Mouse (Mus musculus) lung, adult 2 months (tissue): Measurements from ENCODE around the gene Neurog2.

Experiments used
- CTCF ChIP-seq: fragments of 200-500 bp; IDR thresholded peaks from 2 replicates; pipeline ENCODE4 v1.5.1; 2011; ENCODE audit warnings: mild to moderate bottlenecking, low read length, control low read depth; ENCODE audit not compliant: insufficient read depth
- POLR2A ChIP-seq: fragments of 200-500 bp; IDR thresholded peaks from 2 replicates; pipeline ENCODE4 v1.6.1; 2011; ENCODE audit warnings: low read depth, mild to moderate bottlenecking, control low read depth, low read length, borderline replicate concordance; ENCODE audit errors: extremely low read depth

GRCm38 (mm10) chr3:127632531-127632930, 404 bp upstream of the Neurog2 start:
- no peak for TF ChIP-seq CTCF
- TF ChIP-seq POLR2A, result no peak
